Mouse (Mus musculus) adipocyte (in vitro differentiated cells): Measurements from ENCODE around the gene Ccdc181.

ENCODE experiments used
- DNase-seq: peaks from one replicate; pipeline ENCODE4 v3.0.0-alpha.2; 2016; ENCODE audit warnings: low spot score

Ccdc181 gene

GRCm38 (mm10) chr1:164335846-164336245 is 60.5 kb downstream of the Ccdc181 start:
- DNase-seq = no peak
